Mouse (Mus musculus): ENCODE measurements around the gene Peak1. TPM values are rescaled to one million over a fixed set of nuclear protein-coding genes. Genes with fewer than 3 reads are reported as not detected.
"Not testable (repeated sequence)": the region's sequence is repeated elsewhere in the genome, so short reads cannot be mapped to it uniquely, and the experiment has no call there.

Peak1 gene
- polyA plus RNA-seq, 1 experiment from 2014 or later, result 10.0 TPM

DNA sequence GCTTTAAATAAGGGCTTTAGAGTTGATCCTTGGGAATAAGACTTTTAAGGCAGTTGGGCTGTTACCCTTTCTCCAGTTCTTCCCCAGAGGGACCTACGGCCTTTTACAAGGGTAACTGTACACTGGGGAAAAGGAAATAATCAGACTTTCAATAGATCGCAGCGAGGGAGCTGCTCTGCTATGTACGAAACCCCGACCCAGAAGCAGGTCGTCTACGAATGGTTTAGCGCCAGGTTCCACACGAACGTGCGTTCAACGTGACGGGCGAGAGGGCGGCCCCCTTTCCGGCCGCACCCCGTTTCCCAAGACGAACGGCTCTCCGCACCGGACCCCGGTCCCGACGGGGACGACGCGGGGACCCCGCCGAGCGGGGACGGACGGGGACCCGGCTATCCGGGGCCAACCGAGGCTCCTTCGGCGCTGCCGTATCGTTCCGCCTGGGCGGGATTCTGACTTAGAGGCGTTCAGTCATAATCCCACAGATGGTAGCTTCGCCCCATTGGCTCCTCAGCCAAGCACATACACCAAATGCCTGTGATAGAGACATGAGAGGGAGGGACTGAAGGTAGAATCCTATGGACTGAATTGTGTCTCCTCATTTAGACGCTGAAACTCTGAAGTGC lies 194.3 kb downstream of the Peak1 start:
- WGBS, result 22% methylated on average over 45 of the region's 45 CpGs
- H3K9me3 ChIP-seq; H3K27me3 ChIP-seq (ENCODE audit: insufficient read depth, poor library complexity, severe bottlenecking); H3K4me1 ChIP-seq; H3K27ac ChIP-seq; DNase-seq (ENCODE audit: low spot score): not testable (repeated sequence)
- Histone ChIP-seq H3K4me3 (peak overlapping the region; percentile 42), H3K36me3 (peaks cover 17% of the 10 kb centered on the region)

- Histone ChIP-seq H3K9me3 (no peaks in the 10 kb centered on the region), H3K4me3 (no peak overlapping the region), H3K27me3 (ENCODE audit: insufficient read depth, poor library complexity, severe bottlenecking) (no peaks in the 10 kb centered on the region), H3K36me3 (no peaks in the 10 kb centered on the region), H3K27ac (no peak overlapping the region), H3K4me1 (peaks cover 9% of the 10 kb centered on the region)
- WGBS, result 87% methylated on average over 2 of the region's 2 CpGs
- no peak for DNase-seq (ENCODE audit: low spot score)
Observed at GRCm38 (mm10) chr9:56218860-56219259, 199.0 kb downstream of the Peak1 start.

DNA sequence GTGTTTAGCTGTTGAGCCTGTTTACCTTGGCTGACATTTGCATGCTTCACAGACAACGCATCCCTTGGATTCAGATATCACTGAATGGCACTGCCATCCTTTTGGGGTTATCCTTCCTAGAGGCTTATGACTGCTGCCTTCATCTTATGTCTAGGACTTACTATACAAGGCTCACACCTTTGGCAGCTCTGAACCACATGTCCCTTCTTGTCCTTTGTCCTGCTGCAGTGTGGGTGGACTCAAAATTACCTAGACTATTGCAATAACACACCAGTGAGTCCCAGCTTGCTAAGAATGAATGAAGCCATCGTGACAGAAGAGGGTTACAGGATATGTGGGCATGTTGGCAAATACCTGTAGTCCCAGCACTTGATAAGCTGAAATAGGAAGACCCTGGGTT lies 199.8 kb downstream of the Peak1 start:
- Histone ChIP-seq H3K27ac (no peak overlapping the region), H3K36me3 (no peaks in the 10 kb centered on the region), H3K9me3 (no peaks in the 10 kb centered on the region), H3K4me3 (no peak overlapping the region), H3K27me3 (ENCODE audit: insufficient read depth, poor library complexity, severe bottlenecking) (no peaks in the 10 kb centered on the region), H3K4me1 (peaks cover 14% of the 10 kb centered on the region)
- WGBS, result 80% methylated on average over 2 of the region's 2 CpGs
- DNase-seq (ENCODE audit: low spot score), result no peak

- DNase-seq (ENCODE audit: low spot score), result no peak
- Histone ChIP-seq H3K4me3 (no peak overlapping the region), H3K9me3 (no peaks in the 10 kb centered on the region), H3K27ac (no peak overlapping the region), H3K27me3 (ENCODE audit: insufficient read depth, poor library complexity, severe bottlenecking) (no peaks in the 10 kb centered on the region), H3K36me3 (no peaks in the 10 kb centered on the region), H3K4me1 (peaks cover 14% of the 10 kb centered on the region)
- 93% methylated on average over 1 of the region's 1 CpGs for WGBS
Observed at GRCm38 (mm10) chr9:56217386-56217785, 200.5 kb downstream of the Peak1 start.

- H3K36me3 ChIP-seq, result 0 out of 2 replicates have a peak, but pooled peaks cover 10% of the 10 kb centered on the region
- DNase-seq (ENCODE audit: low spot score), result no peak
- WGBS, result 40% methylated on average over 11 of the region's 11 CpGs
- H3K4me1 ChIP-seq, result peaks cover 18% of the 10 kb centered on the region
- H3K9me3 ChIP-seq, result no peaks in the 10 kb centered on the region
- no peak overlapping the region for H3K4me3 ChIP-seq
- peak overlapping the region; percentile 50 for H3K27ac ChIP-seq
- H3K27me3 ChIP-seq (ENCODE audit: insufficient read depth, poor library complexity, severe bottlenecking), result no peaks in the 10 kb centered on the region
Observed at GRCm38 (mm10) chr9:56213451-56214291, 204.2 kb downstream of the Peak1 start.

DNA sequence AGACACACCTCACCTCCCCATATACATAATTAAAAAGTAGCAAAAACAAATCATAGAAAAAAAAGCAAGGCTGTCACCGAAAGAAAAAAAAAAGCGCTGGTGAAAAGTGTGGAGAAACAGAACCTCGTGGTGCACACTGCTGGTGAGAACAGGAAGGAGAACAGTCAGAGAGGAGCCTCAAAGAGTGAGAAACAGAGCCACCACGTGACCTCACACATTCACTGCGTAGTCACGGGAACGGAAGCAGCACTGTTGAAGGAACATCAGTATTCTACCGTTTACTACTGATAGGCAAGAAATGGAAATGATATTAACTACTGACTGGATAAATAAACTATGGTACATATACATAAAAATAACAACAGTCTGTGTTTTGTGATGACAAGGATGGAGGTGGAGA lies 209.1 kb downstream of the Peak1 start:
- H3K4me3 ChIP-seq, result no peak overlapping the region
- H3K27ac ChIP-seq, result no peak overlapping the region
- no peaks in the 10 kb centered on the region for H3K9me3 ChIP-seq
- no peak for DNase-seq (ENCODE audit: low spot score)
- peaks cover 9% of the 10 kb centered on the region for H3K4me1 ChIP-seq
- peaks cover 41% of the 10 kb centered on the region for H3K36me3 ChIP-seq
- H3K27me3 ChIP-seq (ENCODE audit: insufficient read depth, poor library complexity, severe bottlenecking), result no peaks in the 10 kb centered on the region
- WGBS, result 83% methylated on average over 8 of the region's 8 CpGs

GRCm38 (mm10) chr9:56207516-56207915 lies 210.4 kb downstream of the Peak1 start:
- Histone ChIP-seq H3K27ac (no peak overlapping the region), H3K9me3 (no peaks in the 10 kb centered on the region), H3K4me3 (no peak overlapping the region), H3K27me3 (ENCODE audit: insufficient read depth, poor library complexity, severe bottlenecking) (no peaks in the 10 kb centered on the region), H3K36me3 (peaks cover 41% of the 10 kb centered on the region), H3K4me1 (peaks cover 5% of the 10 kb centered on the region)
- DNase-seq (ENCODE audit: low spot score), result no peak
- WGBS, result 86% methylated on average over 5 of the region's 5 CpGs

DNA sequence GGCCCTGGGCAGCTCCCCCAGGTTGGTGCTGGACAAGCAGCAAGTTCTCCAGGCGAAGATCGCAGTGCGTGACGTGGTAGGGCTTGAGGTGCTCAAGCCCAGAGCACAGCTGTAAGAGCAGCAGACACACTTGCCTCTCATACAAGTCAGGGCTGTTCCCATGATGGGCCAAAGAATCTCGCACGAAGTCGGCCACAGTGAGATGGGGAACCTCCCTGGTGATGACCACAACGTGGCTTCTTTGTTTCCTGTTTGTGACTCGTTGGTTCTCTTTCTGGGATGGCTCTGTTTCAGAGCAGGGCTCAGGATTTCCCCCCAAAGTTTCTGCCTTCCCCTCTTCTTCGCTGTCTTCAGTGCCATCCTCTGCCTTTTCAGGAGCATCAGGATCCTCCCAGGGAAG lies 210.8 kb downstream of the Peak1 start:
- H3K4me1 ChIP-seq, result peaks cover 5% of the 10 kb centered on the region
- no peak overlapping the region for H3K27ac ChIP-seq
- H3K27me3 ChIP-seq (ENCODE audit: insufficient read depth, poor library complexity, severe bottlenecking), result no peaks in the 10 kb centered on the region
- no peak for DNase-seq (ENCODE audit: low spot score)
- H3K4me3 ChIP-seq, result no peak overlapping the region
- no peaks in the 10 kb centered on the region for H3K9me3 ChIP-seq
- H3K36me3 ChIP-seq, result peaks cover 41% of the 10 kb centered on the region
- 87% methylated on average over 10 of the region's 10 CpGs for WGBS

DNA sequence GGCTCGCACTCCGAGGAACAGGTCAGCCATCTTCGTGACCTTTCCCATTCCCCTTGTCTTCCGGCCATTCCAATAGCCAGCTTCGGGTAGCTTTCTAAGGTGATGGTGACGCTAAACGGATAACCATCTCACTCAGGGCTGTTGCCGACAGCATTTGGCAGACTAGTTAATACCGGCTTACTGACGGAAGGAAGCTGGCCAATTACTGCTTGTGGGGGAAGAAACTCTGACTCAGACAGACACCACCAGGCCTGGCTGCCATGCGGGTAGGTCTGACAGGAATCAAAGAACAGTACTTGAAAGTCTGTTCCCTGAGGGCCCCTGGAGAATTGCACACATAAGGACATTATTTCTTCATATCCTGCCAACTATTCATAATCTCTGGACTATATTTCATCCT lies 212.5 kb downstream of the Peak1 start:
- H3K27ac ChIP-seq, result no peak overlapping the region
- peaks cover 40% of the 10 kb centered on the region for H3K36me3 ChIP-seq
- H3K9me3 ChIP-seq, result no peaks in the 10 kb centered on the region
- no peaks in the 10 kb centered on the region for H3K27me3 ChIP-seq (ENCODE audit: insufficient read depth, poor library complexity, severe bottlenecking)
- no peak for DNase-seq (ENCODE audit: low spot score)
- H3K4me1 ChIP-seq, result peaks cover 14% of the 10 kb centered on the region
- 82% methylated on average over 11 of the region's 11 CpGs for WGBS
- H3K4me3 ChIP-seq, result no peak overlapping the region

DNA sequence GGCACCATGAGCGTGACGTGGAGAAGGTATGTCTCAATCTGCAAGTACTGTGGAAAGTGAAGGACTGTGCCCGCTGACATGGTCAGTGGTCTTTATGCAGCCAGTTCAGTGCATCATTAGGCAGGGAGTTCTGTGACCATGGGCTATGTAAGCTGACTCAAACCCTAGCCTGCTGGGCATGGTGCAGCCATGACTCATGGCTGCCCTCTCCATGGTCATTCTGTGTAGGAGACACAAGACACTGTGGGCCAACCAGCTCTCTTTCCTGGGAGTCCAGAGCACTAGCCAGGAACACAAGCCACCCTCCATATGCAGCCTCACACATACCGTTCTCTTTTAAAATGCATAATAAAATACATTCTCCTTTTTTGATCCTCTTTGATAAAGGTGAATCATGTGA lies 213.6 kb downstream of the Peak1 start:
- no peaks in the 10 kb centered on the region for H3K9me3 ChIP-seq
- 94% methylated on average over 4 of the region's 4 CpGs for WGBS
- H3K36me3 ChIP-seq, result peaks cover 31% of the 10 kb centered on the region
- no peak overlapping the region for H3K4me3 ChIP-seq
- H3K27me3 ChIP-seq (ENCODE audit: insufficient read depth, poor library complexity, severe bottlenecking), result no peaks in the 10 kb centered on the region
- no peak for DNase-seq (ENCODE audit: low spot score)
- no peak overlapping the region for H3K27ac ChIP-seq
- peaks cover 9% of the 10 kb centered on the region for H3K4me1 ChIP-seq

GRCm38 (mm10) chr9:56200645-56201314 lies 217.1 kb downstream of the Peak1 start:
- Histone ChIP-seq H3K4me1 (peaks cover 9% of the 10 kb centered on the region), H3K27ac (no peak overlapping the region), H3K4me3 (no peak overlapping the region), H3K36me3 (peaks cover 17% of the 10 kb centered on the region), H3K27me3 (ENCODE audit: insufficient read depth, poor library complexity, severe bottlenecking) (no peaks in the 10 kb centered on the region), H3K9me3 (no peaks in the 10 kb centered on the region)
- peak; percentile 87 for DNase-seq (ENCODE audit: low spot score)
- 45% methylated on average over 14 of the region's 14 CpGs for WGBS

DNA sequence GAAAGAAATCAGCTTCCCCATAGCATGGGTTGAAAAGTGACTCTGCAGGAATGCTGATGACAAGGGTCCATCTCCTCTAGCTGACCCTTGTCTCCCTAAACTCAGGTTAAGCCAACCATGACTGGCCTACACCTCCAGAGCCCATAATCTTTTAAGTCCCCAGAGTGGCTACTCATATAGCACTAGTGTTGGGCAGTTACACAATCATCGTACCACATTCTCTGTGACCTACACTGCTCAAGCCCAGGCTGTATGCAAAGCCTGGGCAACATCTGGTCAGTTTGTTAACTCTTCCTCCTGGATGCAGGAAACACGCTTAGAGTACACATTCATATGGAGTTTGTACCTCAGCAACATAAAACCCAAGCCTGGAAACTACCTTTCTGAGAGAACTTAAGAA lies 217.7 kb downstream of the Peak1 start:
- Histone ChIP-seq H3K27ac (no peak overlapping the region), H3K9me3 (no peaks in the 10 kb centered on the region), H3K36me3 (peaks cover 11% of the 10 kb centered on the region; the same call in 1 of the 2 replicates), H3K4me3 (no peak overlapping the region), H3K4me1 (peaks cover 9% of the 10 kb centered on the region), H3K27me3 (ENCODE audit: insufficient read depth, poor library complexity, severe bottlenecking) (peaks cover under 1% of the 10 kb centered on the region; the same call in 1 of the 2 replicates)
- DNase-seq (ENCODE audit: low spot score), result no peak
- 60% methylated on average over 2 of the region's 2 CpGs for WGBS

DNA sequence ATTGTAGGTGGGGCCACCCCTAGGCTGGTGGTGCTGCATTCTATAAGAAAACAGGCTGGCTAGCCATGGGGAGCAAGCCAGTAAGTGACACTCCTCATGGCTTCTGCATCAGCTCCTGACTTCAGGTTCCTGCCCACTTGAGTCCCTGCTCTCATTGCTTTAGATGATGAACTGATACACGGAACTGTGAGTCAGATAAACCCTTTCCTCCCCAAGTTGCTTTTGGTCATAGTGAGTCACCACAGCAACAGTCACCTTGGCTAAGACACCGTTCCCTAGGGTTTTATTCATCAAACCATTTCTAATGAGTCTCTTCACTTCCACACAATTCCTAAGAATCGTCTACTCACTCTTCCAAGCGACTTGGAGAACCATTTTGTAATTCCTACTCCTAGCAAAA lies 220.9 kb downstream of the Peak1 start:
- no peak overlapping the region for H3K27ac ChIP-seq
- DNase-seq (ENCODE audit: low spot score), result no peak
- H3K4me3 ChIP-seq, result no peak overlapping the region
- 72% methylated on average over 4 of the region's 4 CpGs for WGBS
- H3K36me3 ChIP-seq, result no peaks in the 10 kb centered on the region
- peaks cover 17% of the 10 kb centered on the region for H3K4me1 ChIP-seq
- peaks cover 6% of the 10 kb centered on the region; the same call in 1 of the 2 replicates for H3K27me3 ChIP-seq (ENCODE audit: insufficient read depth, poor library complexity, severe bottlenecking)
- H3K9me3 ChIP-seq, result no peaks in the 10 kb centered on the region

Data from heart, embryonic 10.5 days (tissue).